Mouse (Mus musculus): ENCODE measurements at regions not wholly inside any gene's neighbourhood (a gene's known extent, or its start where the extent isn't known, plus 50 kb on each side); places are given as distances from the start of the nearest gene placed in this dataset.
"Not testable (repeated sequence)": the region's sequence is repeated elsewhere in the genome, so short reads cannot be mapped to it uniquely, and the experiment has no call there.

GRCm38 (mm10) chr10:19494461-19495105 lies 97.2 kb upstream of the Ifngr1 start:
- no peak for DNase-seq (ENCODE audit: low spot score in 2 of 2)

- DNase-seq (ENCODE audit: low spot score in 2 of 2): no peak
Measured at GRCm38 (mm10) chr10:19498112-19498511, 93.6 kb upstream of the Ifngr1 start.

GRCm38 (mm10) chr10:19502874-19503273 lies 88.9 kb upstream of the Ifngr1 start:
- DNase-seq (ENCODE audit: low spot score in 2 of 2): no peak

- DNase-seq (ENCODE audit: low spot score in 2 of 2): no peak
Measured at GRCm38 (mm10) chr10:19503846-19504765, 87.6 kb upstream of the Ifngr1 start.

GRCm38 (mm10) chr10:19505174-19505573 lies 86.6 kb upstream of the Ifngr1 start:
- no peak for DNase-seq (ENCODE audit: low spot score in 2 of 2)

GRCm38 (mm10) chr10:19505979-19506378 lies 85.8 kb upstream of the Ifngr1 start:
- no peak for DNase-seq (ENCODE audit: low spot score in 2 of 2)

GRCm38 (mm10) chr10:19506434-19506833 lies 85.3 kb upstream of the Ifngr1 start:
- no peak for DNase-seq (ENCODE audit: low spot score in 2 of 2)

GRCm38 (mm10) chr10:19508221-19508745 lies 83.5 kb upstream of the Ifngr1 start:
- DNase-seq (ENCODE audit: low spot score in 2 of 2): no peak

GRCm38 (mm10) chr10:19510047-19510446 lies 81.7 kb upstream of the Ifngr1 start:
- no peak for DNase-seq (ENCODE audit: low spot score in 2 of 2)

GRCm38 (mm10) chr10:19514366-19514765 lies 77.4 kb upstream of the Ifngr1 start:
- not testable (repeated sequence) for DNase-seq (ENCODE audit: low spot score in 2 of 2)

GRCm38 (mm10) chr10:19514837-19515236 lies 76.9 kb upstream of the Ifngr1 start:
- DNase-seq (ENCODE audit: low spot score in 2 of 2): no peak

- DNase-seq (ENCODE audit: low spot score in 2 of 2): no peak
Measured at GRCm38 (mm10) chr10:19516011-19516410, 75.7 kb upstream of the Ifngr1 start.

GRCm38 (mm10) chr10:19517093-19517492 lies 74.7 kb upstream of the Ifngr1 start:
- DNase-seq (ENCODE audit: low spot score in 2 of 2): no peak

- no peak for DNase-seq (ENCODE audit: low spot score in 2 of 2)
Measured at GRCm38 (mm10) chr10:19518763-19519162, 73.0 kb upstream of the Ifngr1 start.

GRCm38 (mm10) chr10:19522198-19522597 lies 69.6 kb upstream of the Ifngr1 start:
- no peak for DNase-seq (ENCODE audit: low spot score in 2 of 2)

GRCm38 (mm10) chr10:19525939-19526338 lies 65.8 kb upstream of the Ifngr1 start:
- DNase-seq (ENCODE audit: low spot score in 2 of 2): no peak

GRCm38 (mm10) chr10:19526353-19526752 lies 65.4 kb upstream of the Ifngr1 start:
- DNase-seq (ENCODE audit: low spot score in 2 of 2): no peak

- DNase-seq (ENCODE audit: low spot score in 2 of 2): no peak
Measured at GRCm38 (mm10) chr10:19529655-19530054, 62.1 kb upstream of the Ifngr1 start.

- DNase-seq (ENCODE audit: low spot score in 2 of 2): no peak
Measured at GRCm38 (mm10) chr10:19530056-19530455, 61.7 kb upstream of the Ifngr1 start.

- DNase-seq (ENCODE audit: low spot score in 2 of 2): no peak
Measured at GRCm38 (mm10) chr10:19531452-19531851, 60.3 kb upstream of the Ifngr1 start.

GRCm38 (mm10) chr10:19532790-19533189 lies 59.0 kb upstream of the Ifngr1 start:
- DNase-seq (ENCODE audit: low spot score in 2 of 2): no peak

- DNase-seq (ENCODE audit: low spot score in 2 of 2): no peak
Measured at GRCm38 (mm10) chr10:19533846-19534245, 57.9 kb upstream of the Ifngr1 start.
